Mouse (Mus musculus) liver, embryonic 14.5 days (tissue): ENCODE measurements around the gene Celsr2. TPM values are rescaled to one million over a fixed set of nuclear protein-coding genes. Genes with fewer than 3 reads are reported as not detected.

Experiments
- ATAC-seq: fragments of 200-750 bp; cut with Nextera tagmentation; 2 replicates; pipeline ENCODE4 v1.8.0; 2017; ENCODE audit warnings: moderate number of reproducible peaks, mild to moderate bottlenecking, moderate library complexity; ENCODE audit not compliant: insufficient read depth
- DNase-seq, 3 experiments: peaks; one replicate each; pipeline ENCODE4 v3.0.0-alpha.2; 2012 to 2013; ENCODE audit warnings: low read depth in 3 of 3, low spot score in 3 of 3
- H3K27ac ChIP-seq: fragments of 300-500 bp; sonication (generic); 2 replicates; pipeline ENCODE4 v1.5.1; 2014; ENCODE audit warnings: moderate library complexity, mild to moderate bottlenecking, control low read depth, inconsistent platforms
- H3K27me3 ChIP-seq: fragments of 300-500 bp; sonication (generic); 2 replicates; pipeline ENCODE4 v1.6.1; 2014; ENCODE audit warnings: mild to moderate bottlenecking, low read length, moderate library complexity; ENCODE audit not compliant: control insufficient read depth, insufficient read depth
- H3K36me3 ChIP-seq: fragments of 300-500 bp; sonication (generic); replicated peaks from 2 replicates; pipeline ENCODE4 v1.6.1; 2014; ENCODE audit warnings: low read depth; ENCODE audit not compliant: control insufficient read depth, insufficient read depth
- H3K4me1 ChIP-seq, 2 experiments: fragments of 200-500 bp in 1 of 2; fragments of 300-500 bp in 1 of 2; sonication (generic) in 1 of 2; replicated peaks; 2 replicates each; pipeline ENCODE4 v1.6.1; 2012 to 2014; ENCODE audit warnings: antibody characterized with exemption in 1 of 2, inconsistent platforms in 1 of 2, low read length in 1 of 2; ENCODE audit not compliant: control insufficient read depth in 2 of 2, insufficient read depth in 2 of 2
- H3K4me2 ChIP-seq: fragments of 300-500 bp; sonication (generic); 2 replicates; pipeline ENCODE4 v1.6.1; 2014; ENCODE audit warnings: low read depth, mild to moderate bottlenecking, control low read depth, moderate library complexity
- H3K4me3 ChIP-seq, 2 experiments: fragments of 200-500 bp in 1 of 2; fragments of 300-500 bp in 1 of 2; sonication (generic) in 1 of 2; 2 replicates each; pipeline ENCODE4 v1.5.1; 2012 to 2014; ENCODE audit warnings: low read depth in 2 of 2, low read length in 2 of 2, mild to moderate bottlenecking in 2 of 2, control low read depth in 1 of 2, inconsistent platforms in 1 of 2, moderate library complexity in 1 of 2; ENCODE audit not compliant: insufficient read depth in 1 of 2
- H3K9ac ChIP-seq: fragments of 300-500 bp; sonication (generic); replicated peaks from 2 replicates; pipeline ENCODE4 v1.6.1; 2014; ENCODE audit warnings: mild to moderate bottlenecking, control low read depth, moderate library complexity
- H3K9me3 ChIP-seq: fragments of 300-500 bp; sonication (generic); 2 replicates; pipeline ENCODE4 v1.6.1; 2016; ENCODE audit warnings: low read length, mixed read lengths; ENCODE audit not compliant: control insufficient read depth
- CTCF ChIP-seq: IDR thresholded peaks from 2 replicates; pipeline ENCODE4 v1.5.1; 2016; ENCODE audit warnings: antibody characterized with exemption, low read depth, control low read depth
- EP300 ChIP-seq: IDR thresholded peaks from 2 replicates; pipeline ENCODE4 v1.6.1; 2016; ENCODE audit warnings: antibody characterized with exemption, low read depth
- WGBS: fragments of 180-500 bp; shearing (Covaris S2); extraction: QIAGEN DNeasy Blood & Tissue Kit; methylation state at CpG from one replicate; pipeline ENCODE4 v1.1.7; 2014; ENCODE audit not compliant: insufficient replicate concordance; 5-methylcytosine and 5-hydroxymethylcytosine counted together
- polyA plus RNA-seq, 2 experiments: library from polyadenylated mRNA; depleted of rRNA in 1 of 2; stranded (reverse) in 1 of 2; unstranded in 1 of 2; fragments of >200 nt; fragmentation: Nextera tagmentation in 1 of 2; extraction: Ambion mirVana in 1 of 2; gene quantifications; 2 replicates each; pipeline versions ENCODE4 v1.2.1 to v1.2.3; 2012 to 2014

Celsr2 gene
- polyA plus RNA-seq, 2 experiments, result 0.22 to 0.38 TPM

GRCm38 (mm10) chr3:108355245-108355644 lies 60.1 kb downstream of the Celsr2 start:
- Histone ChIP-seq H3K4me2 (no peak overlapping the region), H3K9ac (no peak overlapping the region), H3K9me3 (no peaks in the 10 kb centered on the region), H3K4me3 (no peak overlapping the region), H3K4me1 (no peaks in the 10 kb centered on the region), H3K36me3 (no peaks in the 10 kb centered on the region), H3K27ac (no peak overlapping the region), H3K27me3 (no peaks in the 10 kb centered on the region)
- DNase-seq, result no peak
- TF ChIP-seq EP300 (no peak), CTCF (no peak)
- WGBS, result 56% methylated on average over 3 of the region's 3 CpGs
- no peak for ATAC-seq

GRCm38 (mm10) chr3:108348376-108348775 lies 67.0 kb downstream of the Celsr2 start:
- WGBS, result 63% methylated on average over 9 of the region's 9 CpGs
- Histone ChIP-seq H3K27me3 (no peaks in the 10 kb centered on the region), H3K4me3 (no peak overlapping the region), H3K9ac (no peak overlapping the region), H3K9me3 (no peaks in the 10 kb centered on the region), H3K27ac (no peak overlapping the region), H3K4me2 (no peak overlapping the region), H3K36me3 (no peaks in the 10 kb centered on the region), H3K4me1 (no peaks in the 10 kb centered on the region)
- TF ChIP-seq CTCF, result no peak
- no peak for TF ChIP-seq EP300
- no peak for ATAC-seq
- DNase-seq, result no peak

GRCm38 (mm10) chr3:108345855-108346254 lies 69.5 kb downstream of the Celsr2 start:
- no peak overlapping the region for H3K4me2 ChIP-seq
- H3K4me3 ChIP-seq, result no peak overlapping the region
- DNase-seq (no peak), ATAC-seq (no peak)
- no peak for TF ChIP-seq EP300
- TF ChIP-seq CTCF, result no peak
- H3K9me3 ChIP-seq, result no peaks in the 10 kb centered on the region
- H3K27me3 ChIP-seq, result no peaks in the 10 kb centered on the region
- no peaks in the 10 kb centered on the region for H3K4me1 ChIP-seq
- H3K27ac ChIP-seq, result no peak overlapping the region
- no peak overlapping the region for H3K9ac ChIP-seq
- WGBS, result 45% methylated on average over 7 of the region's 7 CpGs
- H3K36me3 ChIP-seq, result no peaks in the 10 kb centered on the region

- Histone ChIP-seq H3K9me3 (no peaks in the 10 kb centered on the region), H3K9ac (no peak overlapping the region), H3K27ac (no peak overlapping the region), H3K4me2 (no peak overlapping the region), H3K4me1 (no peaks in the 10 kb centered on the region), H3K4me3 (no peak overlapping the region), H3K27me3 (no peaks in the 10 kb centered on the region), H3K36me3 (no peaks in the 10 kb centered on the region)
- TF ChIP-seq CTCF, result no peak
- no peak for TF ChIP-seq EP300
- ATAC-seq, result no peak
- WGBS, result 67% methylated on average over 7 of the region's 7 CpGs
- no peak for DNase-seq
Observed at GRCm38 (mm10) chr3:108342185-108342584, 73.2 kb downstream of the Celsr2 start.

- H3K36me3 ChIP-seq, result no peaks in the 10 kb centered on the region
Observed at GRCm38 (mm10) chr3:108341040-108341439, 74.3 kb downstream of the Celsr2 start.

More at GRCm38 (mm10) chr3:108341040-108341439, 74.3 kb downstream of the Celsr2 start:
- no peaks in the 10 kb centered on the region for H3K4me1 ChIP-seq
- no peaks in the 10 kb centered on the region for H3K27me3 ChIP-seq
- no peak for DNase-seq
- H3K27ac ChIP-seq, result no peak overlapping the region
- WGBS, result 69% methylated on average over 2 of the region's 2 CpGs
- no peak for ATAC-seq
- no peaks in the 10 kb centered on the region for H3K9me3 ChIP-seq
- no peak overlapping the region for H3K4me2 ChIP-seq
- no peak overlapping the region for H3K4me3 ChIP-seq
- H3K9ac ChIP-seq, result no peak overlapping the region
- TF ChIP-seq CTCF (no peak), EP300 (no peak)

Other genes with a start within 250 kb of the Celsr2 start
- 0.45 and 0.60 TPM in 2 replicates for gene Amigo1, start 229.2 kb downstream of the Celsr2 start, polyA plus RNA-seq (2012; rRNA removed)
- gene Amigo1, start 229.2 kb downstream of the Celsr2 start, polyA plus RNA-seq (2014; fragmentation: Nextera tagmentation; extraction: Ambion mirVana), result 0.49 and 0.56 TPM in 2 replicates
- 1.4 and 1.5 TPM in 2 replicates for gene Cyb561d1, start 214.3 kb downstream of the Celsr2 start, polyA plus RNA-seq (2012; rRNA removed)
- 1.4 and 1.6 TPM in 2 replicates for gene Cyb561d1, start 214.3 kb downstream of the Celsr2 start, polyA plus RNA-seq (2014; fragmentation: Nextera tagmentation; extraction: Ambion mirVana)
- gene Atxn7l2, start 204.6 kb downstream of the Celsr2 start, polyA plus RNA-seq (2012; rRNA removed), result 2.2 TPM in 2 replicates
- gene Atxn7l2, start 204.6 kb downstream of the Celsr2 start, polyA plus RNA-seq (2014; fragmentation: Nextera tagmentation; extraction: Ambion mirVana), result 1.7 and 2.0 TPM in 2 replicates
- gene Sypl2, start 188.9 kb downstream of the Celsr2 start, polyA plus RNA-seq (2012; rRNA removed), result 0.02 TPM in 2 replicates
- not detected in 2 replicates for gene Sypl2, start 188.9 kb downstream of the Celsr2 start, polyA plus RNA-seq (2014; fragmentation: Nextera tagmentation; extraction: Ambion mirVana)
- gene Psma5, start 158.6 kb downstream of the Celsr2 start, polyA plus RNA-seq (2012; rRNA removed), result 70.6 and 93.8 TPM in 2 replicates
- gene Psma5, start 158.6 kb downstream of the Celsr2 start, polyA plus RNA-seq (2014; fragmentation: Nextera tagmentation; extraction: Ambion mirVana), result 192 and 201 TPM in 2 replicates
- gene Sort1, start 131.5 kb downstream of the Celsr2 start, polyA plus RNA-seq (2012; rRNA removed), result 3.5 and 3.9 TPM in 2 replicates
- gene Sort1, start 131.5 kb downstream of the Celsr2 start, polyA plus RNA-seq (2014; fragmentation: Nextera tagmentation; extraction: Ambion mirVana), result 3.0 and 3.5 TPM in 2 replicates
- gene Mybphl, start 50.6 kb downstream of the Celsr2 start, polyA plus RNA-seq (2012; rRNA removed), result 0.17 and 0.20 TPM in 2 replicates
- gene Mybphl, start 50.6 kb downstream of the Celsr2 start, polyA plus RNA-seq (2014; fragmentation: Nextera tagmentation; extraction: Ambion mirVana), result 0.10 and 0.39 TPM in 2 replicates
- 18.3 and 20.3 TPM in 2 replicates for gene Psrc1, start 31.7 kb downstream of the Celsr2 start, polyA plus RNA-seq (2012; rRNA removed)
- gene Psrc1, start 31.7 kb downstream of the Celsr2 start, polyA plus RNA-seq (2014; fragmentation: Nextera tagmentation; extraction: Ambion mirVana), result 12.3 and 15.7 TPM in 2 replicates
- 23.8 and 39.9 TPM in 2 replicates for gene Sars, start 29.7 kb upstream of the Celsr2 start, polyA plus RNA-seq (2012; rRNA removed)
- gene Sars, start 29.7 kb upstream of the Celsr2 start, polyA plus RNA-seq (2014; fragmentation: Nextera tagmentation; extraction: Ambion mirVana), result 76.1 and 81.4 TPM in 2 replicates
- gene 1700013F07Rik, start 118.6 kb upstream of the Celsr2 start, polyA plus RNA-seq (2012; rRNA removed), result not detected in 2 replicates
- not detected in 2 replicates for gene 1700013F07Rik, start 118.6 kb upstream of the Celsr2 start, polyA plus RNA-seq (2014; fragmentation: Nextera tagmentation; extraction: Ambion mirVana)
- 0.05 and 0.11 TPM in 2 replicates for gene 5330417C22Rik, start 121.0 kb upstream of the Celsr2 start, polyA plus RNA-seq (2012; rRNA removed)
- 0.17 TPM in 1 of 2 replicates, not detected in the other for gene 5330417C22Rik, start 121.0 kb upstream of the Celsr2 start, polyA plus RNA-seq (2014; fragmentation: Nextera tagmentation; extraction: Ambion mirVana)
- 2.8 and 3.8 TPM in 2 replicates for gene Tmem167b, start 146.9 kb upstream of the Celsr2 start, polyA plus RNA-seq (2012; rRNA removed)
- 12.7 and 13.1 TPM in 2 replicates for gene Tmem167b, start 146.9 kb upstream of the Celsr2 start, polyA plus RNA-seq (2014; fragmentation: Nextera tagmentation; extraction: Ambion mirVana)
- gene Taf13, start 156.1 kb upstream of the Celsr2 start, polyA plus RNA-seq (2012; rRNA removed), result 2.5 and 5.1 TPM in 2 replicates
- 8.8 and 9.2 TPM in 2 replicates for gene Taf13, start 156.1 kb upstream of the Celsr2 start, polyA plus RNA-seq (2014; fragmentation: Nextera tagmentation; extraction: Ambion mirVana)
- 1.1 and 1.3 TPM in 2 replicates for gene Wdr47, start 175.7 kb upstream of the Celsr2 start, polyA plus RNA-seq (2012; rRNA removed)
- 1.3 and 2.0 TPM in 2 replicates for gene Wdr47, start 175.7 kb upstream of the Celsr2 start, polyA plus RNA-seq (2014; fragmentation: Nextera tagmentation; extraction: Ambion mirVana)
- 17.7 and 22.7 TPM in 2 replicates for gene Clcc1, start 238.4 kb upstream of the Celsr2 start, polyA plus RNA-seq (2012; rRNA removed)
- gene Clcc1, start 238.4 kb upstream of the Celsr2 start, polyA plus RNA-seq (2014; fragmentation: Nextera tagmentation; extraction: Ambion mirVana), result 38.5 and 45.7 TPM in 2 replicates